Mouse (Mus musculus) myocyte (in vitro differentiated cells): ENCODE results near the gene Vwa8. TPM values are rescaled to one million over a fixed set of nuclear protein-coding genes. Genes with fewer than 3 reads are reported as not detected.

Source experiments
- H3K27me3 ChIP-seq: one replicate; pipeline ENCODE4 v1.6.1; 2011; ENCODE audit not compliant: control insufficient read depth, insufficient read depth, insufficient read length
- H3K36me3 ChIP-seq: one replicate; pipeline ENCODE4 v1.6.1; 2011; ENCODE audit not compliant: control insufficient read depth, insufficient read depth
- H3K4me2 ChIP-seq: one replicate; pipeline ENCODE4 v1.6.1; 2011; ENCODE audit warnings: low read depth, control low read depth
- H3K4me3 ChIP-seq: one replicate; pipeline ENCODE4 v1.5.1; 2011; ENCODE audit warnings: mild to moderate bottlenecking, control low read depth, moderate library complexity
- H3K79me2 ChIP-seq: one replicate; pipeline ENCODE4 v1.6.1; 2011; ENCODE audit not compliant: control insufficient read depth, insufficient read depth
- H3ac ChIP-seq: one replicate; pipeline ENCODE4 v1.6.1; 2011; ENCODE audit not compliant: control insufficient read depth, insufficient read length
- CEBPB ChIP-seq: IDR thresholded peaks from 2 replicates; pipeline ENCODE4 v1.6.1; 2011; ENCODE audit warnings: mild to moderate bottlenecking, moderate library complexity; ENCODE audit not compliant: poor library complexity, insufficient read depth, severe bottlenecking
- E2F4 ChIP-seq: IDR thresholded peaks from one replicate; pipeline ENCODE4 v1.6.1; 2011; ENCODE audit warnings: mild to moderate bottlenecking, control low read depth, moderate library complexity; ENCODE audit not compliant: insufficient read depth
- MAX ChIP-seq: IDR thresholded peaks from one replicate; pipeline ENCODE4 v1.6.1; 2011; ENCODE audit warnings: low read depth, mild to moderate bottlenecking, control low read depth
- MYOD1 ChIP-seq, 3 experiments: IDR thresholded peaks; one replicate each; pipeline ENCODE4 v1.6.1; 2011; ENCODE audit warnings: control low read depth in 2 of 3, low read depth in 2 of 3, mild to moderate bottlenecking in 2 of 3, moderate library complexity in 1 of 3; ENCODE audit not compliant: insufficient read length in 2 of 3, control insufficient read depth in 1 of 3
- MYOG ChIP-seq, 3 experiments: IDR thresholded peaks; one replicate each; pipeline ENCODE4 v1.6.1; 2011; ENCODE audit warnings: control low read depth in 2 of 3, low read depth in 2 of 3, mild to moderate bottlenecking in 2 of 3; ENCODE audit not compliant: insufficient read length in 2 of 3, control insufficient read depth in 1 of 3, insufficient read depth in 1 of 3
- POLR2A ChIP-seq: IDR thresholded peaks from one replicate; pipeline ENCODE4 v1.6.1; 2011; ENCODE audit warnings: low read depth, mild to moderate bottlenecking, control low read depth, moderate library complexity; ENCODE audit not compliant: insufficient read length
- POLR2AphosphoS2 ChIP-seq: IDR thresholded peaks from one replicate; pipeline ENCODE4 v1.6.1; 2011; ENCODE audit warnings: low read depth, control low read depth; ENCODE audit not compliant: insufficient read length
- REST ChIP-seq: IDR thresholded peaks from one replicate; pipeline ENCODE4 v1.6.1; 2011; ENCODE audit warnings: mild to moderate bottlenecking, control low read depth, moderate library complexity; ENCODE audit not compliant: insufficient read depth, insufficient read length
- SRF ChIP-seq: IDR thresholded peaks from one replicate; pipeline ENCODE4 v1.6.1; 2011; ENCODE audit warnings: low read depth; ENCODE audit not compliant: control insufficient read depth, insufficient read length
- TCF12 ChIP-seq: IDR thresholded peaks from one replicate; pipeline ENCODE4 v1.6.1; 2011; ENCODE audit warnings: mild to moderate bottlenecking, control low read depth; ENCODE audit not compliant: poor library complexity, insufficient read depth, severe bottlenecking
- TCF3 ChIP-seq: IDR thresholded peaks from one replicate; pipeline ENCODE4 v1.6.1; 2011; ENCODE audit warnings: low read depth, control low read depth; ENCODE audit not compliant: insufficient read length
- USF1 ChIP-seq: IDR thresholded peaks from one replicate; pipeline ENCODE4 v1.6.1; 2011; ENCODE audit warnings: low read depth, mild to moderate bottlenecking, control low read depth, moderate library complexity
- polyA plus RNA-seq: library from polyadenylated mRNA; unstranded; fragments of >200 nt; fragmentation: generic; extraction: Trizol; gene quantifications from one replicate; pipeline ENCODE4 v1.2.1, GENCODE M21; 2012; ENCODE audit warnings: missing spikeins

Vwa8 gene
- polyA plus RNA-seq, 1 experiment = 20.1 TPM

GRCm38 (mm10) chr14:78933399-78933798 is 84.5 kb downstream of the Vwa8 start:
- Histone ChIP-seq H3K27me3 (no peaks in the 10 kb centered on the region), H3K4me3 (no peak overlapping the region), H3K79me2 (no peaks in the 10 kb centered on the region), H3K4me2 (no peak overlapping the region), H3ac (no peak overlapping the region), H3K36me3 (no peaks in the 10 kb centered on the region)
- TF ChIP-seq MAX (no peak), POLR2A (no peak), CEBPB (no peak), MYOG (IDR thresholded peaks at IDR 0.05; ENCODE audit: control insufficient read depth in 1 of 3, insufficient read depth in 1 of 3, insufficient read length in 2 of 3, low read depth in 2 of 3) (no peak), TCF12 (no peak), E2F4 (no peak), POLR2AphosphoS2 (no peak), REST (no peak), USF1 (no peak), TCF3 (no peak), MYOD1 (IDR thresholded peaks at IDR 0.05; ENCODE audit: control insufficient read depth in 1 of 3, insufficient read length in 2 of 3, low read depth in 2 of 3) (no peak), SRF (no peak)

- TF ChIP-seq USF1 (no peak), CEBPB (no peak), POLR2A (no peak), TCF3 (no peak), MYOG (IDR thresholded peaks at IDR 0.05; ENCODE audit: control insufficient read depth in 1 of 3, insufficient read depth in 1 of 3, insufficient read length in 2 of 3, low read depth in 2 of 3) (no peak), SRF (no peak), TCF12 (no peak)
- H3K79me2 ChIP-seq = no peaks in the 10 kb centered on the region
- H3ac ChIP-seq = no peak overlapping the region
- no peak overlapping the region for H3K4me3 ChIP-seq
- no peak overlapping the region for H3K4me2 ChIP-seq
- H3K36me3 ChIP-seq = no peaks in the 10 kb centered on the region
- no peaks in the 10 kb centered on the region for H3K27me3 ChIP-seq
Observed at GRCm38 (mm10) chr14:78934596-78934995, 85.7 kb downstream of the Vwa8 start.

GRCm38 (mm10) chr14:78935796-78936195 is 86.9 kb downstream of the Vwa8 start:
- TF ChIP-seq TCF12 = no peak
- no peak for TF ChIP-seq USF1
- no peak for TF ChIP-seq POLR2AphosphoS2
- Histone ChIP-seq H3K4me3 (no peak overlapping the region), H3K79me2 (no peaks in the 10 kb centered on the region), H3K27me3 (no peaks in the 10 kb centered on the region), H3K36me3 (no peaks in the 10 kb centered on the region), H3ac (no peak overlapping the region), H3K4me2 (peak overlapping the region; percentile 35)

GRCm38 (mm10) chr14:78941741-78942475 is 93.1 kb downstream of the Vwa8 start:
- no peaks in the 10 kb centered on the region for H3K27me3 ChIP-seq
- TF ChIP-seq USF1 (no peak), TCF3 (no peak), REST (no peak), CEBPB (no peak), POLR2AphosphoS2 (no peak), MYOG (IDR thresholded peaks at IDR 0.05; ENCODE audit: control insufficient read depth in 1 of 3, insufficient read depth in 1 of 3, insufficient read length in 2 of 3, low read depth in 2 of 3) (no peak), TCF12 (no peak), E2F4 (no peak), MAX (no peak), POLR2A (no peak), MYOD1 (IDR thresholded peaks at IDR 0.05; ENCODE audit: control insufficient read depth in 1 of 3, insufficient read length in 2 of 3, low read depth in 2 of 3) (no peak)
- H3K4me2 ChIP-seq = no peak overlapping the region
- H3K4me3 ChIP-seq = no peak overlapping the region
- H3K36me3 ChIP-seq = peaks cover 4% of the 10 kb centered on the region
- no peaks in the 10 kb centered on the region for H3K79me2 ChIP-seq
- H3ac ChIP-seq = no peak overlapping the region

- Histone ChIP-seq H3ac (no peak overlapping the region), H3K27me3 (no peaks in the 10 kb centered on the region), H3K79me2 (no peaks in the 10 kb centered on the region), H3K4me3 (no peak overlapping the region), H3K4me2 (no peak overlapping the region), H3K36me3 (no peaks in the 10 kb centered on the region)
- TF ChIP-seq USF1 (no peak), E2F4 (no peak), TCF12 (no peak), POLR2A (no peak), REST (no peak), CEBPB (no peak), MYOG (IDR thresholded peaks at IDR 0.05; ENCODE audit: control insufficient read depth in 1 of 3, insufficient read depth in 1 of 3, insufficient read length in 2 of 3, low read depth in 2 of 3) (no peak), POLR2AphosphoS2 (no peak), MYOD1 (IDR thresholded peaks at IDR 0.05; ENCODE audit: control insufficient read depth in 1 of 3, insufficient read length in 2 of 3, low read depth in 2 of 3) (no peak)
Observed at GRCm38 (mm10) chr14:78955745-78956144, 106.9 kb downstream of the Vwa8 start.
